Mouse (Mus musculus): ENCODE results near the gene Rev1. TPM values are rescaled to one million over a fixed set of nuclear protein-coding genes. Genes with fewer than 3 reads are reported as not detected.

Gene Rev1
- 11.6 and 14.6 TPM in 2 replicates for polyA plus RNA-seq (2012; rRNA removed)
- polyA plus RNA-seq (2014; fragmentation: Nextera tagmentation; extraction: Ambion mirVana), result 13.0 and 14.1 TPM in 2 replicates

DNA sequence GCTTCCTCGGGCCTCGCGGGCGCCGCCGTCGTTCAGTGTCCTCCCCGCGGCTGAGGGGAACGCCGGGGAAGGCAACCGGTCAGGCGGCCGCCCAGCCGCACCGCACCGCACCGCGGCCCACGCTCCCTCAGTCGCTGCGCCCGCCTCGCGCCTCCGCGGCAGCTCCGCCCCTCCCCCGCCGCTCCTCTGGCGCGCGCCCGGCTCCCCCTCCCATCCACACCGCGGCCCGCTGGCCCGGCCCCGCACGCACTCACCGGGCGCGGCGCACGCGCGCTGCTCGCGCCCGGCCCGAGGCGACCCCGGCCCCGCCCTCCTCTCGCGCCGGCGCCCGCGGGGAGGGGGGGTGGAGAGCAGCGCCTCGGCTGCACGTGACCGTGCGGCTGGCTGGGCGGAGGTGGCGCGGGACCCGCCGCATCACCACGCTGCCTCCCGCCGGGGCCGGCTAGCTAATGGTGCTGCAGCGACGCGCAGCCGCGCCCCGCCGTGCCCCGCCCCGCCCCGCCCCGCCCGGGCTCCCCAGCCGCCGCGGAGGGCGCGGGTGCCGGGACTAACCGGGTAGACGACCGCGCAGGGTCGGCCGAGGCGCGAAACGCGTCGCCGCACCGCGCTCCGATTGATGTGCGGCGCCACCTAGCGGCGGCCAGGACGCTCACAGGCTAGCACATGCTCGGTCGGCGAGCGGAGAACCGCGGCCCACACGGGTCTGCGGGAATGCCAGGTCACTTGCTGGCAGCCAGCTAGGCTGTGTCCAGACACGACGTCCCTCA is at the start of gene Rev1:
Gene Rev1, minus strand, starts transcription at position 301 of the 767 bp plus-strand sequence.
- peaks cover 14 to 29% of the 10 kb centered on the region in 2 experiments for H3K4me1 ChIP-seq (replicated peaks; ENCODE audit: control insufficient read depth in 2 of 2, insufficient read depth in 2 of 2, low read length in 1 of 2)
- WGBS (ENCODE audit: insufficient replicate concordance), result under 1% methylated on average over 94 of the region's 122 CpGs

GRCm38 (mm10) chr1:38178929-38179328 is 49.3 kb upstream of the Rev1 start:
- 75% methylated on average over 8 of the region's 8 CpGs for WGBS (ENCODE audit: insufficient replicate concordance)
- Histone ChIP-seq H3K9me3 (ENCODE audit: control insufficient read depth, low read length) (no peaks in the 10 kb centered on the region), H3K36me3 (replicated peaks; ENCODE audit: control insufficient read depth, insufficient read depth, low read depth) (no peaks in the 10 kb centered on the region), H3K4me3 (ENCODE audit: insufficient read depth in 1 of 2, low read depth in 2 of 2, low read length in 2 of 2) (no peak overlapping the region), H3K4me2 (ENCODE audit: low read depth) (no peak overlapping the region), H3K4me1 (replicated peaks; ENCODE audit: control insufficient read depth in 2 of 2, insufficient read depth in 2 of 2, low read length in 1 of 2) (no peaks in the 10 kb centered on the region), H3K9ac (replicated peaks) (no peak overlapping the region), H3K27me3 (ENCODE audit: control insufficient read depth, insufficient read depth, low read length) (no peaks in the 10 kb centered on the region), H3K27ac (no peak overlapping the region)
- ATAC-seq (ENCODE audit: insufficient read depth), result no peak
- no peak for DNase-seq (ENCODE audit: low read depth in 3 of 3, low spot score in 3 of 3)
- no peak for TF ChIP-seq EP300 (IDR thresholded peaks at IDR 0.05; ENCODE audit: low read depth)
- TF ChIP-seq CTCF (IDR thresholded peaks at IDR 0.05; ENCODE audit: low read depth), result no peak

More for the DNA sequence above, at the start of gene Rev1:
- Histone ChIP-seq H3K27me3 (ENCODE audit: control insufficient read depth, insufficient read depth, low read length) (no peaks in the 10 kb centered on the region), H3K4me2 (ENCODE audit: low read depth) (peak within 1 kb of the TSS; percentile 90), H3K4me3 (ENCODE audit: insufficient read depth in 1 of 2, low read depth in 2 of 2, low read length in 2 of 2) (peak within 1 kb of the TSS; percentile 79 to 92), H3K9me3 (ENCODE audit: control insufficient read depth, low read length) (no peaks in the 10 kb centered on the region), H3K36me3 (replicated peaks; ENCODE audit: control insufficient read depth, insufficient read depth, low read depth) (no peaks in the 10 kb centered on the region), H3K27ac (peak within 1 kb of the TSS; percentile 51), H3K9ac (replicated peaks) (peak within 1 kb of the TSS; percentile 82)
- ATAC-seq (ENCODE audit: insufficient read depth) (peak; percentile 90), DNase-seq (ENCODE audit: low read depth in 3 of 3, low spot score in 3 of 3) (peak; percentile 81 to 86 (median 82))
- TF ChIP-seq EP300 (IDR thresholded peaks at IDR 0.05; ENCODE audit: low read depth) (no peak), CTCF (IDR thresholded peaks at IDR 0.05; ENCODE audit: low read depth) (peak; percentile 93)

DNA sequence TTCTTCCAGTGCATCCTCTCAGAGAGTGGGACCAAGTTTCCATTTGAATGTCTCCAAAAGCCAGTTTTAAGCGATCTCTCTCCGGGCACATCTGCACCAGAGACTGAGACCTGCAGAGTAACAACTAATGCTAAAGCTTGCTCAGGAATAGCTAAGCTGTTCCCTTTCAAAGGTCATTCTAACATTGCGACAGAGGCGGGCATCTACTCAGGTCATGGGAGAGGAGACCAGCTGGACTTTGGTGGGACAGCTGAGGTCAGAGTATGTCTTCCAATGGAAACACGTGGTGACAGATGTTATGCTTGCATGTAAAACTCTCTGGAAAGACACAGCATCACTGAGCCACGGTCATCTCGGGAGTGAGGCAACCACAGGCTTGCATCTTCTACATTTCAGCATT is 46.5 kb upstream of the Rev1 start:
- 56% methylated on average over 7 of the region's 7 CpGs for WGBS (ENCODE audit: insufficient replicate concordance)
- Histone ChIP-seq H3K4me1 (replicated peaks; ENCODE audit: control insufficient read depth in 2 of 2, insufficient read depth in 2 of 2, low read length in 1 of 2) (no peaks in the 10 kb centered on the region), H3K4me2 (ENCODE audit: low read depth) (0 out of 2 replicates have a peak overlapping the region, but pooled peaks have one; percentile 8), H3K36me3 (replicated peaks; ENCODE audit: control insufficient read depth, insufficient read depth, low read depth) (no peaks in the 10 kb centered on the region), H3K27me3 (ENCODE audit: control insufficient read depth, insufficient read depth, low read length) (no peaks in the 10 kb centered on the region), H3K4me3 (ENCODE audit: insufficient read depth in 1 of 2, low read depth in 2 of 2, low read length in 2 of 2) (no peak overlapping the region), H3K9ac (replicated peaks) (no peak overlapping the region), H3K9me3 (ENCODE audit: control insufficient read depth, low read length) (no peaks in the 10 kb centered on the region), H3K27ac (no peak overlapping the region)
- ATAC-seq (ENCODE audit: insufficient read depth) (peak; percentile 62; the same call in 1 of the 2 replicates), DNase-seq (ENCODE audit: low read depth in 3 of 3, low spot score in 3 of 3) (peak; percentile 9 to 36 (median 33))
- no peak for TF ChIP-seq EP300 (IDR thresholded peaks at IDR 0.05; ENCODE audit: low read depth)
- no peak for TF ChIP-seq CTCF (IDR thresholded peaks at IDR 0.05; ENCODE audit: low read depth)

GRCm38 (mm10) chr1:38171874-38172273 is 42.3 kb upstream of the Rev1 start:
- Histone ChIP-seq H3K27me3 (ENCODE audit: control insufficient read depth, insufficient read depth, low read length) (no peaks in the 10 kb centered on the region), H3K4me2 (ENCODE audit: low read depth) (no peak overlapping the region), H3K9ac (replicated peaks) (no peak overlapping the region), H3K27ac (no peak overlapping the region), H3K4me3 (ENCODE audit: insufficient read depth in 1 of 2, low read depth in 2 of 2, low read length in 2 of 2) (no peak overlapping the region), H3K9me3 (ENCODE audit: control insufficient read depth, low read length) (no peaks in the 10 kb centered on the region), H3K4me1 (replicated peaks; ENCODE audit: control insufficient read depth in 2 of 2, insufficient read depth in 2 of 2, low read length in 1 of 2) (no peaks in the 10 kb centered on the region), H3K36me3 (replicated peaks; ENCODE audit: control insufficient read depth, insufficient read depth, low read depth) (no peaks in the 10 kb centered on the region)
- WGBS (ENCODE audit: insufficient replicate concordance), result 61% methylated on average over 4 of the region's 4 CpGs
- TF ChIP-seq EP300 (IDR thresholded peaks at IDR 0.05; ENCODE audit: low read depth), result no peak
- TF ChIP-seq CTCF (IDR thresholded peaks at IDR 0.05; ENCODE audit: low read depth), result no peak
- DNase-seq (ENCODE audit: low read depth in 3 of 3, low spot score in 3 of 3) (no peak), ATAC-seq (ENCODE audit: insufficient read depth) (no peak)

DNA sequence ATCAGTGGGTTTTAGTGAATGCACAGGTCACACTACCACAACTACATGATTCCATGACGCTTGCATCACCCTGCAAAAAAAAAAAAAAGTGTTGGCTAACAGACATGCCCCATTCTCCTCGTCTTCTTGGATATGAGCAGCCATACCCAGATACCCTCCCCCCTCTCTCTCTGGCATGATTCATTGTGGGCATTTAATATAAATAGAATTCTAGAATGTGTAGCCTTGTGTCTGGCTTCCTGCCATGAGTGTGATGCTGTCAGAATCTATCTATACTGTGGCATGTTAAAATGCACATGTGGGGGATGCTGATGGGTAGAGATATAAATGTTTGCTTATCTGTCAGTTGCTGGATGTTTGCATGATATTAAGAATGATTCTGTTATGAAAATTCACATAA is 36.1 kb upstream of the Rev1 start:
- H3K27ac ChIP-seq, result no peak overlapping the region
- WGBS (ENCODE audit: insufficient replicate concordance), result 41% methylated on average over 2 of the region's 2 CpGs
- ATAC-seq (ENCODE audit: insufficient read depth), result no peak

More for the DNA sequence above, 36.1 kb upstream of the Rev1 start:
- H3K4me1 ChIP-seq (replicated peaks; ENCODE audit: control insufficient read depth in 2 of 2, insufficient read depth in 2 of 2, low read length in 1 of 2), result no peaks in the 10 kb centered on the region
- H3K4me2 ChIP-seq (ENCODE audit: low read depth), result no peak overlapping the region
- H3K9ac ChIP-seq (replicated peaks), result no peak overlapping the region
- H3K9me3 ChIP-seq (ENCODE audit: control insufficient read depth, low read length), result no peaks in the 10 kb centered on the region
- no peaks in the 10 kb centered on the region for H3K27me3 ChIP-seq (ENCODE audit: control insufficient read depth, insufficient read depth, low read length)
- no peaks in the 10 kb centered on the region for H3K36me3 ChIP-seq (replicated peaks; ENCODE audit: control insufficient read depth, insufficient read depth, low read depth)
- no peak overlapping the region for H3K4me3 ChIP-seq (ENCODE audit: insufficient read depth in 1 of 2, low read depth in 2 of 2, low read length in 2 of 2)
- no peak for TF ChIP-seq EP300 (IDR thresholded peaks at IDR 0.05; ENCODE audit: low read depth)
- TF ChIP-seq CTCF (IDR thresholded peaks at IDR 0.05; ENCODE audit: low read depth), result no peak
- DNase-seq (ENCODE audit: low read depth in 3 of 3, low spot score in 3 of 3), result no peak
